Mouse (Mus musculus): ENCODE measurements at regions not wholly inside any gene's neighbourhood (a gene's known extent, or its start where the extent isn't known, plus 50 kb on each side); places are given as distances from the start of the nearest gene placed in this dataset.

DNA sequence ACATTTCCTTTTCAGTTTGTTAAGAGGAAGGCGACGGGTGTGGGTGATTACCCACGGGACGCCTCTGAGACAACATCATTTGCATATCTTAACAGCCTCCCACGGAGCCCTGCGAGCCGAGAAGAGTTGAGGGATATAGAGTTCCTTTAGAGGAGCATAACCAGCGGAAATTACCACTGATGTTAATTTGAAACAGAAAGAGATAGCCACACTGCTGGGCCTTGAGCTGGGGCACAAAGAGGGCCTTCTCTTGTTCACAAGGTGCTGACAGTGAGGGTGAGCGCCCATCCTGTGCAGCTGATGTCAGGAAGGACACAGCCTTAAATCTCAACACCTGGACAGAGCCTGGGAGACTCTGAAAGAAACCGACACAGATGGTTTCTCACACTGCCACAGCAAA, 752.2 kb downstream of the Kcnj2 start:
- in situ Hi-C loops (cut with MboI, MseI): no loop called here

DNA sequence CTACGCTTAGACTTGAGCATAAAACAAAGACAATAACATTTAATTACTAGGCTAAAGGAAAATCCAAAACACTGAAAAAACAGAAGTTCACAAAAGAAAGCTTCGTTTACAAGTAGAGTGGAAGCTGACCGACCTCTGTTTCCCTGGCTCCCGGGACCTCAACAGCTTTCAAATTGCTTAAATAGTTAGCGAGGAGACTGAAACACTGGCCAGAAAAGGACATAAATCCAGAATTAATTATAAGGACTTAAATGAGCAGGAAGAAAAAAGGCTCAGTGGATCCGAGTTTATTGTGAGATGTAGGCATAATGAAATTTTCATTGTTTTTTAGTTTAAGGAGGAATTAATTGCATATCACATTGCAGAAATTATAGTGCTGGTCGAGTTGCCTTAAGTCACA, 754.4 kb downstream of the Kcnj2 start:
- in situ Hi-C loops (cut with MboI, MseI): no loop called here

DNA sequence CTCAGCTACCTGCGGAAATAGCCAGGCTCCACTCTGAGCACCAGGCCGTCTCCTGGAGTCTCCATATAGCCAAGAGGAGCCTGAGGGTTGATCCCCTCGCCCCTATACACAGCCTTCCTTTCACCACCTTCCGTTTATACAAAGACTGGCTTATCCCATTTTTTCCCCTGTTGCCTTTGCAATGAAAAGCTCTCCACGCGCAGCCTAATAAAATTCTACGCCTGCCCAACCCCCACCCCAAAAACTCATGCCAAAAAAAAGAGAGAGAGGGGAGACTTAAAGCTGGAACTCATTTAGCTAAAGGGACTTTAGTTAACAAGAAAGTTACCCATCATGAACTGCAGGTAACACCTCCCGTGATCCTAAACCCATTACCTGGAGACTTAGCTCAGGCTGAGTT, 762.5 kb downstream of the Kcnj2 start:
- in situ Hi-C loops (cut with MboI, MseI): no loop called here

DNA sequence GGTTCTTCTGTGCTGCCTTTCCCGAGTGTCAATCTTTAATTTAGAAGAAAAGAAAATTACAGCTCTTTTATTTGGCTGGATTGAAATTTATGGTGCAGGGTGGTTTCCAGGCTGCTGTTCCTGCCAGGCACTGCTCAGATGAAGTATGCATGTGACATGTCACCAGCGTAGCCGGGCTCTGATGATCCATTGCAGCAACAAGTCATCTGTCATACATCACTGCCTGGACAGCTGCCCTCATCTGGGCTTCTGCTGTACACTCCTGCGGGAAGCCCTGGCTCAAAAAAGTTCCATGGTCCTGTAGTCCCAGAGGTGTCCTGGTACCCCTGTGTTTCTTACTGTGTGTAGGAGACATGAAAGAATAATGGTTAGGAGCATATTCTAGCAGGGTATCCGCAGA, 773.0 kb downstream of the Kcnj2 start:
- in situ Hi-C loops (cut with MboI, MseI): loop anchor here (10.0 kb wide), 1 partner anchor 1764 kb away; no protein-coding TSS in a partner anchor

DNA sequence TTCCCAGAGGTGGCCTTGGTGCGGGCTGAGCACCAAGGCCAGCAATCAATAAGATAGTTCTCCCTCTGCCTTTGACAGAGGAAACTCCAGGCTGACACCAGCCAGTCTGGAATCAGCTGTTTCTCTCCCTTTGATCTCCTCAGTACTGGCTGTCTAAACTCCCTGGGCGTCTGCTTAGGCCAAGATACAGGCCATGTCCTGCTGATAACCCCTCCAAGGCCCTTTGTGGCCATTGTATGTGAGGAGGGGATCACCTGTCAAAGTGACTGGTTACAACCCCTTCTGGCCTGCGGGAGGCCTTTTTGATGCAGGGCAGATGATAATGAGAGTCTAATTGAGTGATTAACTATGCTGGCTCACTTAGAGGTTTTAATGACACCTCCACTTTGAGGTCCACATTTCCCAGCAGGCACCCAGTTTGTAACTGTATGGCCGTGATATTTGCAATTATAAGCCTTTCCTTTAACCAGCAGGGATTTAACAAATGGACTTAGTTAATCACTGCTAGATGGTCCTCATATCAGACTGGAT, 777.8 kb downstream of the Kcnj2 start:
- in situ Hi-C loops (cut with MboI, MseI): no loop called here

DNA sequence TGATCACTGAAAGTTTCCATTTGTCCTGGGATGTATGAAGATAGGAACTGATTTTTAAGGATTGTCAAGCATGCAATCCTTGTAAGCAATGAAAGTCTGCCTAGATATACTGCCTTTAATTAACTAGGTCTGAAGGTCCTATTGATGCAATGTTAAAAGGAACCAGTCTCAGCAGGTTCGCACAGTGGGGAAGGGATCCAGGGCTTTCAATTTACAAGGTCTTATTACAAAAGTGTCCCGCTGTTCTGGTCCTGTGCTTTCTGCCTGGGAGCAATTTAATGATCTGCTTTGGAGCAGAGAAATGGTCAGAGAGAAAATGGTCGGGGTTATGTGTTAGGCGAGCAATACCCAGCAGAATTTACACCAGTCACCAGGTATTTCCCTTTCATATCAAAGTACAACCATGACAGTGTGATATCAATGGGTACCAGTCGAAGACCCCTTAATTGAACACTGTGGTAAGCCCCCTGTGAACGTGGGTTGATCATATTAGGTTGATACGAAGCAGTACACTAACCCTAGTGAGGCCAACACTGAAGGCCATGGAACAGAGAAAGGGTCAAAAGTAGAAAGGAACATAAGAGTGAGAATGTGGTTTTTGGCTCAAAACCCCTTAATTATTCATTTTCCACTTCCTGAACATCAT, 778.5 kb downstream of the Kcnj2 start:
- in situ Hi-C loops (cut with MboI, MseI): no loop called here

DNA sequence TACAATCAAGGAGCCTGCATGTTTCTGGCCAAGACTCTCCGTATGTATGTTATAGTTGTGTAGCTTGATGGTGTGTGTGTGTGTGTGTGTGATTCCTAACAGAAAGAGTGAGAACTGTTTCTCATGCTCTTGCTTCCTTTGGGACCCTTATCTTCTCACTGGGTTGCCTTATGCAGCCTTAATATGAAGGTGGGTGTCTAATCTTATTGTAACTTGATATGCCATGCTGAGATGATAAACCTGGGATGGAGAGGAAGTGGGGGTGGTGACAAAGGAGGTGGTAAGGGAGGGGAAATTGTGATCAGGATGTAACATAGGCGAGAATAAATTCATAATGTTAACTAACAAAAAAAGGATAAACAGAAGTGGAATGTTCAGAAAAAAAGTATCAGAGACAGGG, 791.3 kb downstream of the Kcnj2 start:
- in situ Hi-C loops (cut with MboI, MseI): no loop called here

DNA sequence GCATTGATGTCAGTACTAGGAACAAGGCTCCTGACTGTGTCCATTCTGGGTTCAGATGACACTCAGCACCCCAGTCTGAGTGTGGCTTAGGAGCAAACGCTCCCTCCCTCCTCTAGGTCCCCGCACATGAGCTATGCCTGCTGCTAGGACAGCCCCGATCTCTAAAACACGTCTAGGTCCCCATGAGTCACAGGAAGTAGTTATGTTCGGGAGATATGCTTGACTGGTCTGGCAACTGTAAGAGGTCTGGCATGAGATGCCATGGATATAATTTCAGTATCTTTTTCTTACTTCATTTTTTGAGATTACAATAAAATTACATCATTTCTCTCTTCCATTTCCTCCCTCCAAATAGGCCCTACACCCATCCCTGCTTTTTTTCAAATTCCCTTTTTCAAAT, 792.1 kb downstream of the Kcnj2 start:
- in situ Hi-C loops (cut with MboI, MseI): no loop called here

DNA sequence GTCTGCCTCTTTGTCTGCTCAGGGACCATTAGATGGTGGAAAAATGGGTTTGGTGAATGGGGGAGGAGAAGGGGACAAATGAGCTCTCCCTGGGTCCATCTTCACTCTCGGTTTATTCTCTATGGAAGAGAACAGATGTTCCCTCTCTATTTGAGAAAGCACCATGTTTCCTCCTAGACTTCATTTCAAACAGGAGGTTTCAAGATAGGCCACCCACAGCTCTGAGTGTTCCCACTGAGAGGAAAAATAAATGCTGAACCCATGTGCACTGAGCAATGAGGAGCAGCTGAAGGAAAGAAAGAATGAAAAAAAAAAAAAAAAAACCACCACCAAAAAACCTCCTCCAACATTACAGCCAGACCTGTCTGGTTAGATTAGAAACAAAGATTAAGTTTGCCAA, 799.2 kb downstream of the Kcnj2 start:
- in situ Hi-C loops (cut with MboI, MseI): no loop called here

DNA sequence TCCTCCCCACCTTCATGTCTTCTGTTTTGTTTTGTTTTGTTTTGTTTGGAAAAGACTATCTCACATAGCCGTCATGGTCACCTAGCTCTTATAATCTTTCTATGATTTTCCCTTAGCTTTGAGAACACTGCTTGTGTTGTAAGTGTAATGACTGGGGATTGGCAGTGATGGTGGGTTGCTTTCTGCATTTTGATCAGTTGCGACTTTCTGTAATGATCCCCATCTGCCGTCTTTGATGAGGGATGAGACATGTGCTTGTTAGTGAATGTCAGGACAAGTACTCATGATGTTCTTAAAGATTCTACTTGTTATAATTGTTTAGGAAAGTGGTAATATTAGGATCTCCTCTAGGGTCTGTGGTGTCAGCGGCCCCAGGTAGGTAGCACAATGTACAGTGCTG, 809.4 kb downstream of the Kcnj2 start:
- in situ Hi-C loops (cut with MboI, MseI): no loop called here

DNA sequence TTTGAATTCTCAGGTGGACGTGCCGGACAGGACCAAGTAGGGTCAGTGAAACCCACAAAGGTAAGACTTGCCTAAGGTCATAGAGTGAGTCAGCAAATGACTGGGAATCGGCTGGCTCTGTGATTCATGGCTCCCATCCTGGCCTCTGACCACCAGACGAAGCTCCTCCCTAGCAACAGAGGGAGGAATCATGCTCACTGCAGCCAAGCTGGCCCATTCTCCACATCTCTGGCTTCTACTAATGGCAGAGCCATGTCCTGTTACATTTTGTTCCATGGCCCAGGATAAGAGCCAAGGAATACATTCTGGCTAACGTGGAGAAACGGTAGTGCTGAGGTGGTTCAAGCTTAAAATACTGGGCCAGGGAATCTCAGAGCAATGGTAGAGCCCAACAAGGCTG, 814.2 kb downstream of the Kcnj2 start:
- in situ Hi-C loops (cut with MboI, MseI): no loop called here

DNA sequence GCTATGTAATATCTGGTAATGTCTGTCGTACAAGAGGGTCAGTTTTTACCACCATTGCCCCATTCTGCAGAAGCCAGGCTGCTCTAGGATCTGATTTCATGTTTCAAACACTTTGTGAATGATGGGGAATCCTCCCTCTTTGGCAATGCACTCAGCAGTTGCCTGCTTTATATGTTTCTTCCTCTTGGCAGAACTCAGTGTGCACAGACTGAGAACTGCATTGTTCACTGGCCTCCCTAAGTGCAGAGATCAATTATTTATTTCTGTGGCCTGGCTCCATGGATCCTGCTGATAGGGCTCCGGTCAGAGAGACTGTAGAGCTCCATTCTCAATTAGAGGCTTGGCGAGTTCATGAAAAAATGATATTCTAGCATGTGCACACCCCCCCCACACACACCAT, 824.1 kb downstream of the Kcnj2 start:
- in situ Hi-C loops (cut with MboI, MseI): loop anchor here (5.0 kb wide), 1 partner anchor 87 kb away; no protein-coding TSS in a partner anchor

DNA sequence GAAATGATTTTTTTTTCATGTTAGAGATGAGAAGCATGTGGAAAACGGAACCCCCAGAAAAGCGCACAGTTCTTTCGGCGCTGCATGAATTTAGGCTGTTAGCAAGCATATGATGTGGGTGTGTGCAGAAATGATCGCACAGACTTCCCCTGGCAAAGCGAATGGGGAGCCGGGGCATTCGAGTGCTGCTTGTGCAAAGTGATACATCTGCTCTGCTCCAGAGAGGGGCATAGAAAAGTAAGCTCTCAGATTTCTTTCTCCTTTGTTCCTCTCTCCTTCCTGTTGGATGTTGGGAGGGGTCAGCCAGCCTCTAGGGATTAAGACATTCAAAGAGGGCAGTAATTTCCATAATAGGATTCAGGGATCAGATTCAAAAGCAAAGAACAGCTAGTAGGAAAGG, 827.9 kb downstream of the Kcnj2 start:
- in situ Hi-C loops (cut with MboI, MseI): loop anchor here (5.0 kb wide), 1 partner anchor 83 kb away; no protein-coding TSS in a partner anchor

DNA sequence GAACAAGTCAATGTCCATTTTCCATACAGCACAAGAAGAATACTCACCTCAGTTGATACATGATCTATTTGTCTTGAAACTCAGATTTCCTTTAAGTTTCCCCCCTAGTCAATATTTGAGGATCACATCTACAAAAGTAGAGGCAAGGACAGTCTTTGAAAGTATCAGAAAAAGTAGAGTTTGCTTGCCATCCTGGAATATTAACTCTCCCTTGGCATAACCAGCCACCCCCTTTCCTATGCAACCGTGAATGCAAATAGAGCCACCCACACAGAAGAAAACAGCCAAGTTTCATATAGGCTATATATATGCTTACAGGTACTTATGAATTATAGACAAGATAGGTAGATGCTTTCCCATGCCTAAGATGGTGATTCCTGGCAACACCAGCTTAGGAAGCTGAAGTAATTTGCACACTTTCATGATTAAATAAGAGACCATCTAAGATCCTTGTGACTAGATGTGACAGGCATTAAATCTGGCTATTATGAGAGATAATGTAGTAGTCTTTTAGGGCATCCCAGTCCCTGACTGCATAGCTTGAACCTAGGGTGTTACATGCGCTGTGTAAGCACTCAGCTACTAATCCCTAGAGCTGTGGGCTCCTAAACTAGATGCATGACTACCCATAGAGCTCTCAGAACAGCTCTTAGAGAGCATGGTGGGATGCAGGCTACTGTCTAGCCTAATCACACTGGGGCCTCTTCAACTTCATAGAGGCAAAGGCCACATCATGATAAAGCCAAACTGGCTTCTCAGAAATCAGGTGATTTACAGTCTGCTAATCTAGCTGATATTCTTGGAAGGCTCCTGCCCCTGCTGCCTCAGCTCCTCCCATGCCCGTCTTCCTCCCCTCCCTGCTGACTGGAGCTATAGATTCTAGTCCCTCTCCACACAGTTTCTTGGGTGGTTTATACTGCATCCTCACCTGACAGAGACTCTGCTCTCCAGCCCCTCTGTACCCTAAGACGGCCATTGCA, 829.5 kb downstream of the Kcnj2 start:
- in situ Hi-C loops (cut with MboI, MseI): no loop called here

DNA sequence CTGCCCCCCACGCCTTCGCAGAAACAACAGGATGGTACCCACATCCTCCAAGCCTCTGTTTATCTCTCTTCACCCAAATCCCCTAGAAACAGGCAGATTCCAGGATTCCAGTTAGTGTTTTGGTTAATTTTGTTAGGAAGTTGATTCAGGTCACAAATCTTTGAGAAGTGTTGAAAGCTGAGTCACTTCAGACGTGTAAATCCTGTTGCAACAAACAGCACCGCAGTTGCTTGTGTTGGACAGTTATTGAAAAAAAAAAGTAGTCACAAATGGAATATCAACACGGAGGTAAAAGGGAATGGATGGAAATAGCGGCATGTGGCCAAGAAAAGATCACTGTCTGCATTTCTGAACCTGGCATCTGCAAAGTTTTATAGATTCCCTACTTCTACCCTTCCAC, 831.0 kb downstream of the Kcnj2 start:
- in situ Hi-C loops (cut with MboI, MseI): no loop called here

DNA sequence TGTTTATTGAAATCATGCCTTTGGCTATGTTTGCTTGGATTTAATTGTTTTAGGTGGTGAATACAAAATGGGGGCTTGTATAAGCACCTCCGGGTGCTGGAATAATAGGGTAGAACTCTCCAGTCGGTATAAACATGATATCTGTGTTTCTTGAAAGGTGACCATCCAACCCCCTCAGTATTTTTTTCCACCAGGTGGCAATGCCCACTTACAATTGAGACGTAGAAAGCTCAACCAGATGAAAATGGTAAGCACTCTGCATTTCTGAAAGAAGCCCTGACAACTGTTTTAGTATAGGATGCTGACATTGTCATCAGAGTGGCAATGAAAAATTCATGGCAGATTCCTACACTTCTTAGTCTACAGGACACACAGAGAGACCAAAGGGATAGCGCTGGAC, 838.1 kb downstream of the Kcnj2 start:
- in situ Hi-C loops (cut with MboI, MseI): no loop called here

DNA sequence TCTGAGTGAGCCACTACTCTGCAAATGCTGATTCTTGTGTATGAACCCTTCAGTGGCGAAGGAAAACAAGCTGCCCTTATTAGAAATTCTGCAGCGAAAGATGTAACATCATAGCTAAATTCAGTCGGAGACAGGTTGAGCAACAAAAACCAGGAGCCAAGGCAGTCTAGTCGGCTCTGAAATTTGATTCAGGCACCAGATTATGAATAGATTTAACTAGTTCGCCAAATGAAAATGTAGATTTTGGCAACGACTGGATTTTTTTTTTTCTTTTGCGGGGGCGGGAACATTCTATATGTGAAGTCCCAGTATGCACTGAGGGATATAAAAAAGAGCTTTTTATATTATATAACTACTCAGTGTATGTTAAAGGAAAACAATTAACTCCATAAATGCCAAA, 847.9 kb downstream of the Kcnj2 start:
- in situ Hi-C loops (cut with MboI, MseI): loop anchor here (10.0 kb wide), 1 partner anchor 609 kb away; no protein-coding TSS in a partner anchor

DNA sequence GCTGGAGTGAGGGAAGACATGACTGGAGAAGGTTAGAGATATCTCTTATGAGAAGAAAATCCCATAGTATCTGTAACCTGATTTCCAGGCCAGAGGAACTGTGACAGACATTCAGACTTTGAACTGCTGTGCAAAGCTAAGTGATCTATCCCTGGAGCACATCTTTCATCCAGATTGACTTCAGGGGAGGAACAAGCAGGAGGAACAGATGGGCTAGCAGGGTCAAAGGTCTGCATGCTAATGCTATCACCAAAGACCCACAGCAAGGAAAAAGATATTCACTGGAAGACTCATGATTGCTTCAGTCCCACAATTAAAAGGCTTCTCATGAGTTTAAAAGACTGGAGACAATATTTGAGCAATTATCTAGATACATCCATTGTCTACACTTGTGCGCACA, 855.7 kb upstream of the Sox9 start:
- in situ Hi-C loops (cut with MboI, MseI): no loop called here

DNA sequence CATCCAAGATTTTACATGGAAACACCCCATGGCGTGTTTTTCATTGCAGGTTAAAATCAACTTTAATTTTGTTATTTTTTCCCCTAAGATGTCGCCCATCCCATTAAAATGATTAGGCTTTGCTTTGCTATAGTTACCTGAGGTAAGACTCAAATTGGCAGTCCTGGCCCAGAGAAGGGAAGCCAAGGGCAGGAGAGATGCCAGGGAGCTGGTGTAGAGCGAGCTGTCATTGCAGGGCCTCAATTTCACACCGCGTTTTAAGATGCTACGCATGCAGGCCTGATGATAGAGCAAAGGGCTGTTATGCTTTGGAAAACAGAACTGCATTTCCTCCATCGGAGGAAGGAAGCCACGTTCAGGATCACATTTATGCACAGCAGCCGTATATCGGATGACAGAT, 852.7 kb upstream of the Sox9 start:
- in situ Hi-C loops (cut with MboI, MseI): no loop called here

DNA sequence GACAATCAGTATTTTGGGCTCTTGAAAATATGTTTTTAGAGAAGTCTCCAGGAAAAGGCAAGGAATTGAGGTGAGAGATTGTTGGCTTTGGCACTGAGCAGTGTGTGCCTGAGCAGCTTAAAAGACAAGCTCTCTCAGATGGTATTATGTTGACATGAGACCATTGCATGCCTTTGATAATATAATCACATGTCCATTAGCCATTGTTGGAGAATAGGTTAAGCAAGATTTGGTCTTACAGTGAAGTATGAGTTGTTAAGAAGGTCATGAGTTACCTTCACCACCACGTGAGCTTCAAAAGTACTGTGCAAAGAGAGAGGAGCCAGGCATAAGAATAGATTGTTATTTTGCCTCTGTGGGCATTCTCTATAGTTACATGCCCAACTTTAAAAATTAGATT, 850.0 kb upstream of the Sox9 start:
- in situ Hi-C loops (cut with MboI, MseI): no loop called here

DNA sequence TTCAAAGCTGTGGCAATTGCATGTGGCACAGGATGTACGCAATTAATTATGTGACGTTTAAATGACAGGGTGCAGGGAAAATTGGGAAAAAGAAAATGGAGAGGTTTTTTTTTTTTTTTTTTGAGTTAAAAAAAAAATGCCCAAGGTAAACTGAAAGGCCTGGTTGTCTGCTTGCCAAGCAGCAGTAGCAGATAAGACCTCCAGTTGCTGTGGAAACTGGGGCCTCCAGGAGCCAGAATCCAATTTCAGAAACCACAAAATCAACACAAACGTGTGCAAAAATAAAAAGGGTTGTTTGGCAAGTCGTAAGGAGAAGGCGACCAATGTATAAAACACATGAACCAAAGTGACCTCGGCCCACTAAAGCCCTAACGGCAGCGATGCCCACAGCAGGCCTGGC, 837.7 kb upstream of the Sox9 start:
- in situ Hi-C loops (cut with MboI, MseI): no loop called here

DNA sequence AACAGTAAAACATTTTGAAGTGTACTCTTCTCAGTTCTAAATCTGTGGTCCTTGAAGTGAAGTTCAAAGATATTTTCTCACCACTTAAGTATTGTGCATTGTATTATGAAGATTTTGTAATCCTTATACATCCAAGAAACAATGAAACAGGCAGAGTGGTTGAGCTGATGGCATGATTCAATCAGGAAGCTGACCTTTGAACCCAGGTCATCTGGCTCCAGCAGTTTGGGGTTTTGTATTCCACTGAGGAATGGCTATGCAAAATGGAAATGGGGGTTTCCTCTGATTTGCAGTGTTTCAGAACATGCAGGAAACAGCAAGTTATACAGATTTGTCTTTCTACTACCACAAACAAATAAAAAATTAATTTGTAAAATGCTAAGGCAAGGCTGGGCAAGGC, 836.2 kb upstream of the Sox9 start:
- in situ Hi-C loops (cut with MboI, MseI): no loop called here

DNA sequence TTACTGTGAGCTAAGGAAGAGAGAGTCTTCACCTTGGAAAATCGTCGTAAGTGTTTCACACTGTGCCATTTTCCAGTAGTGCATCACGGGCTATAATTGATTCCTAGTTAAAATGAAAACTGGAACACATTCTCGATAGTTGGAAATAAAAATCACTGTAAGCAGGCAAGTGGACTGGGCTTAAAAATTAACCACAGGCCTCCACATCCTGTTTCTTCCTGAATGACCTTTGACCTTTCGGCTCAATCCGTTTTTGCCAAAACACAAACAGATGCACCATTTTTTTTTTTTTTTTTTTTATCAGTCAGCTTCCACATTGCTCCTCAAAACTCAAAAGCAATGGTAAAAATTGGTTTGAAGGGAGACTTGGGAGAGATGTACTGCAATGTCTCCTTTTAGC, 834.4 kb upstream of the Sox9 start:
- in situ Hi-C loops (cut with MboI, MseI): no loop called here

Data from T-helper 2 cell (primary cell).